Mouse (Mus musculus) myocyte (in vitro differentiated cells): ENCODE measurements at regions not wholly inside any gene's neighbourhood (a gene's known extent, or its start where the extent isn't known, plus 50 kb on each side); places are given as distances from the start of the nearest gene placed in this dataset.

ENCODE experiments used
- E2F4 ChIP-seq: IDR thresholded peaks from one replicate; pipeline ENCODE4 v1.6.1; 2011; ENCODE audit warnings: mild to moderate bottlenecking, control low read depth, moderate library complexity; ENCODE audit not compliant: insufficient read depth
- MAX ChIP-seq: IDR thresholded peaks from one replicate; pipeline ENCODE4 v1.6.1; 2011; ENCODE audit warnings: low read depth, mild to moderate bottlenecking, control low read depth
- MYOD1 ChIP-seq, 3 experiments: IDR thresholded peaks; one replicate each; pipeline ENCODE4 v1.6.1; 2011; ENCODE audit warnings: control low read depth in 2 of 3, low read depth in 2 of 3, mild to moderate bottlenecking in 2 of 3, moderate library complexity in 1 of 3; ENCODE audit not compliant: insufficient read length in 2 of 3, control insufficient read depth in 1 of 3
- MYOG ChIP-seq, 3 experiments: IDR thresholded peaks; one replicate each; pipeline ENCODE4 v1.6.1; 2011; ENCODE audit warnings: control low read depth in 2 of 3, low read depth in 2 of 3, mild to moderate bottlenecking in 2 of 3; ENCODE audit not compliant: insufficient read length in 2 of 3, control insufficient read depth in 1 of 3, insufficient read depth in 1 of 3
- POLR2A ChIP-seq: IDR thresholded peaks from one replicate; pipeline ENCODE4 v1.6.1; 2011; ENCODE audit warnings: low read depth, mild to moderate bottlenecking, control low read depth, moderate library complexity; ENCODE audit not compliant: insufficient read length
- POLR2AphosphoS2 ChIP-seq: IDR thresholded peaks from one replicate; pipeline ENCODE4 v1.6.1; 2011; ENCODE audit warnings: low read depth, control low read depth; ENCODE audit not compliant: insufficient read length
- REST ChIP-seq: IDR thresholded peaks from one replicate; pipeline ENCODE4 v1.6.1; 2011; ENCODE audit warnings: mild to moderate bottlenecking, control low read depth, moderate library complexity; ENCODE audit not compliant: insufficient read depth, insufficient read length
- SRF ChIP-seq: IDR thresholded peaks from one replicate; pipeline ENCODE4 v1.6.1; 2011; ENCODE audit warnings: low read depth; ENCODE audit not compliant: control insufficient read depth, insufficient read length
- TCF12 ChIP-seq: IDR thresholded peaks from one replicate; pipeline ENCODE4 v1.6.1; 2011; ENCODE audit warnings: mild to moderate bottlenecking, control low read depth; ENCODE audit not compliant: poor library complexity, insufficient read depth, severe bottlenecking
- TCF3 ChIP-seq: IDR thresholded peaks from one replicate; pipeline ENCODE4 v1.6.1; 2011; ENCODE audit warnings: low read depth, control low read depth; ENCODE audit not compliant: insufficient read length
- USF1 ChIP-seq: IDR thresholded peaks from one replicate; pipeline ENCODE4 v1.6.1; 2011; ENCODE audit warnings: low read depth, mild to moderate bottlenecking, control low read depth, moderate library complexity

- TF ChIP-seq MAX (no peak), POLR2A (no peak), MYOG (IDR thresholded peaks at IDR 0.05; ENCODE audit: control insufficient read depth in 1 of 3, insufficient read depth in 1 of 3, insufficient read length in 2 of 3, low read depth in 2 of 3) (no peak), USF1 (no peak), TCF12 (no peak), E2F4 (no peak), SRF (no peak), POLR2AphosphoS2 (no peak), REST (no peak), MYOD1 (IDR thresholded peaks at IDR 0.05; ENCODE audit: control insufficient read depth in 1 of 3, insufficient read length in 2 of 3, low read depth in 2 of 3) (no peak), TCF3 (no peak)
Observed at GRCm38 (mm10) chr19:21193461-21193860, 78.6 kb upstream of the Zfand5 start.
